Mouse (Mus musculus) neural tube, embryonic 13.5 days (tissue): ENCODE results near the gene Oxsr1. TPM values are rescaled to one million over a fixed set of nuclear protein-coding genes. Genes with fewer than 3 reads are reported as not detected.

Experiments
- ATAC-seq: fragments of 200-750 bp; cut with Nextera tagmentation; 2 replicates; pipeline ENCODE4 v1.8.0; 2017; ENCODE audit warnings: low read depth, mild to moderate bottlenecking, moderate TSS enrichment, moderate library complexity
- H3K27ac ChIP-seq: fragments of 300-500 bp; sonication (generic); replicated peaks from 2 replicates; pipeline ENCODE4 v1.5.1; 2015; ENCODE audit warnings: moderate library complexity, mild to moderate bottlenecking, inconsistent platforms
- H3K27me3 ChIP-seq: fragments of 300-500 bp; sonication (generic); 2 replicates; pipeline ENCODE4 v1.6.1; 2015; ENCODE audit warnings: mild to moderate bottlenecking, inconsistent platforms
- H3K36me3 ChIP-seq: fragments of 300-500 bp; sonication (generic); 2 replicates; pipeline ENCODE4 v1.6.1; 2015; ENCODE audit warnings: mild to moderate bottlenecking, inconsistent platforms
- H3K4me1 ChIP-seq: fragments of 300-500 bp; sonication (generic); replicated peaks from 2 replicates; pipeline ENCODE4 v1.6.1; 2015; ENCODE audit warnings: inconsistent platforms
- H3K4me2 ChIP-seq: fragments of 300-500 bp; sonication (generic); 2 replicates; pipeline ENCODE4 v1.6.1; 2015; ENCODE audit warnings: inconsistent platforms, mild to moderate bottlenecking, moderate library complexity
- H3K4me3 ChIP-seq: fragments of 300-500 bp; sonication (generic); 2 replicates; pipeline ENCODE4 v1.5.1; 2015; ENCODE audit warnings: mild to moderate bottlenecking, inconsistent platforms
- H3K9ac ChIP-seq: fragments of 300-500 bp; sonication (generic); 2 replicates; pipeline ENCODE4 v1.6.1; 2015; ENCODE audit warnings: moderate library complexity, mild to moderate bottlenecking, inconsistent platforms
- H3K9me3 ChIP-seq: fragments of 300-500 bp; sonication (generic); 2 replicates; pipeline ENCODE4 v1.6.1; 2016; ENCODE audit warnings: inconsistent platforms
- WGBS: fragments of 180-500 bp; shearing (Covaris S2); methylation state at CpG from one replicate; pipeline ENCODE4 v1.1.7; 2015; 5-methylcytosine and 5-hydroxymethylcytosine counted together
- polyA plus RNA-seq: library from polyadenylated mRNA; unstranded; fragments of >200 nt; fragmentation: Nextera tagmentation; extraction: Ambion mirVana; gene quantifications from 2 replicates; pipeline ENCODE4 v1.2.1, GENCODE M21; 2015

Oxsr1 gene
- polyA plus RNA-seq, 1 experiment from 2014 or later, result 12.9 TPM

DNA sequence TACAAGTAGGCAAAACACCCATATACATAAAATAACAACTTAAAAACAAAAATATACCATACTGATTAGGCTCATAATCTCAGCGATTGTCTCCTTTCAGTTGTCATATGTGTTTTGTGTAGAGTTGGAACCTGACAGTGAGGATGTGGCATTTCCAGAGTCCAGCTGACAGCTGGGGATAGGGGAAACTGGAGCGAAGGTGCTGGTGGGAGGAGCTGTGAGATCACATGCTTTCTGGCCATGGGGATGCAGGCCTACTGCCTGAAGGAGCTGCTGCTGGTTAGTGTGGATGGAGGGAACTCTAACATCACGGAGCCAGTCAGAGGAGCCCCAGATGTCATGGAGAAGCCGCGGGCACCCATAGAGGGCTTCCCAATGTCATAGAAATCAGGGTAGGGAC, 116.5 kb downstream of the Oxsr1 start:
- 94% methylated on average over 5 of the region's 5 CpGs for WGBS
- Histone ChIP-seq H3K36me3 (no peaks in the 10 kb centered on the region), H3K4me1 (no peaks in the 10 kb centered on the region), H3K9me3 (peaks cover 13% of the 10 kb centered on the region), H3K27ac (no peak overlapping the region), H3K9ac (no peak overlapping the region), H3K4me2 (no peak overlapping the region), H3K27me3 (no peaks in the 10 kb centered on the region), H3K4me3 (no peak overlapping the region)
- ATAC-seq, result no peak

DNA sequence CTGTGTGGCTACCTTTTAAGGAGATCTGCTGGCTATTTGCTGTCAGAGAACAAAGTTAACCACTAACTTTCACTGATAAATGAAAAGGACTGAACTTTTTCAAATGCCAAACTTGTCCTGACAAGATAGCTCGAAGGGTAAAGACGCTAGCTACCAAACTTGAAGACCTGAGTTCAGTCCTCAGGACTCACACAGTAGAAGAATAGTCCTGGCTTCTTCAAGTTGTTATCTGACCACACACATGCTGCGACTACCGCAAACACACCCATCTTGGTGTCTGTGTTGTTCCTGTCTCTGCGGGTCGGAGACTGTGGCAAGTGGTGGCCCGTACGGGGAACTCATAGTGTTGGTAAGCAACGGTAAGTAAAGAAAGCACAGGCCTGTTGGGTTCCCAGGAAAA, 118.6 kb downstream of the Oxsr1 start:
- no peak for ATAC-seq
- H3K4me1 ChIP-seq, result no peaks in the 10 kb centered on the region

DNA sequence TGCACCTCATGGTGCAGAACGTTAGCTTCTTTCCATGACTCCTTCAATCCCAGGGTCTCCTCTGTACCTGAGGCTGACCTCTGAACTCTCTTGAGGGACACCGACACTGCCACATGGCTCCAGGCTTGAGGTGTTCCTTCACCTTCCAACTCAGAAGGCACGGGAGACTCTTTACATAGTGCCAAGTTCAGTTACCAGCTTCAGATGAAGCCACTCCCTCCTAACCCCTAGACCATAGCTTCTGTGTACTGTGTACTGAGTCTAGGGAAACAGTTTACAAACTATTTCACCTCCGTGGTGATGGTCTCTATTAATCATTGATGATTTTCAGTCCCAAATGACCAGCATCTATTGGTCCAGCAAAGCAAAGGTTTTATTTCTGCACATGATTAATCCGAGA, 120.6 kb downstream of the Oxsr1 start:
- no peak for ATAC-seq

More for the DNA sequence above, 118.6 kb downstream of the Oxsr1 start:
- Histone ChIP-seq H3K27me3 (no peaks in the 10 kb centered on the region), H3K9me3 (peaks cover 13% of the 10 kb centered on the region), H3K4me2 (no peak overlapping the region), H3K27ac (no peak overlapping the region), H3K4me3 (no peak overlapping the region), H3K36me3 (no peaks in the 10 kb centered on the region), H3K9ac (no peak overlapping the region)
- WGBS, result 97% methylated on average over 9 of the region's 9 CpGs

GRCm38 (mm10) chr9:119199151-119199861, 122.9 kb downstream of the Oxsr1 start:
- WGBS, result 85% methylated on average over 10 of the region's 10 CpGs
- H3K4me3 ChIP-seq, result no peak overlapping the region
- H3K4me2 ChIP-seq, result no peak overlapping the region
- H3K27ac ChIP-seq, result no peak overlapping the region
- no peaks in the 10 kb centered on the region for H3K36me3 ChIP-seq
- no peak overlapping the region for H3K9ac ChIP-seq
- H3K27me3 ChIP-seq, result no peaks in the 10 kb centered on the region
- ATAC-seq, result no peak
- H3K9me3 ChIP-seq, result peaks cover 8% of the 10 kb centered on the region
- no peaks in the 10 kb centered on the region for H3K4me1 ChIP-seq

More for the DNA sequence above, 120.6 kb downstream of the Oxsr1 start:
- Histone ChIP-seq H3K27ac (no peak overlapping the region), H3K27me3 (no peaks in the 10 kb centered on the region), H3K4me3 (no peak overlapping the region), H3K36me3 (no peaks in the 10 kb centered on the region), H3K9ac (no peak overlapping the region), H3K4me2 (no peak overlapping the region), H3K4me1 (no peaks in the 10 kb centered on the region), H3K9me3 (peaks cover 13% of the 10 kb centered on the region)
- WGBS, result 89% methylated on average over 5 of the region's 5 CpGs

GRCm38 (mm10) chr9:119192202-119192990, 129.8 kb downstream of the Oxsr1 start:
- Histone ChIP-seq H3K27me3 (no peaks in the 10 kb centered on the region), H3K9ac (no peak overlapping the region), H3K4me2 (no peak overlapping the region), H3K4me3 (no peak overlapping the region), H3K9me3 (no peaks in the 10 kb centered on the region), H3K4me1 (no peaks in the 10 kb centered on the region), H3K27ac (no peak overlapping the region), H3K36me3 (no peaks in the 10 kb centered on the region)
- ATAC-seq, result no peak
- WGBS, result 42% methylated on average over 11 of the region's 11 CpGs

Other genes with a start within 250 kb of the Oxsr1 start
- gene Plcd1, start 228.9 kb downstream of the Oxsr1 start, polyA plus RNA-seq, result 25.0 and 25.6 TPM in 2 replicates
- 0.55 and 1.1 TPM in 2 replicates for gene Dlec1, start 219.9 kb downstream of the Oxsr1 start, polyA plus RNA-seq
- 2.0 and 3.0 TPM in 2 replicates for gene Acaa1b, start 165.3 kb downstream of the Oxsr1 start, polyA plus RNA-seq
- gene Gm47289, start 163.3 kb downstream of the Oxsr1 start, polyA plus RNA-seq, result not detected in 2 replicates
- not detected in 2 replicates for gene Slc22a13, start 113.3 kb downstream of the Oxsr1 start, polyA plus RNA-seq
- 98.3 and 106 TPM in 2 replicates for gene Acaa1a, start 17.2 kb upstream of the Oxsr1 start, polyA plus RNA-seq
- 6.6 and 6.9 TPM in 2 replicates for gene Myd88, start 19.0 kb upstream of the Oxsr1 start, polyA plus RNA-seq
- gene Xylb, start 35.0 kb upstream of the Oxsr1 start, polyA plus RNA-seq, result 2.4 and 2.6 TPM in 2 replicates
- not detected in 2 replicates for gene Slc22a14, start 43.1 kb upstream of the Oxsr1 start, polyA plus RNA-seq
- 53.7 and 53.9 TPM in 2 replicates for gene Acvr2b, start 79.7 kb upstream of the Oxsr1 start, polyA plus RNA-seq
- gene Exog, start 122.5 kb upstream of the Oxsr1 start, polyA plus RNA-seq, result 45.4 and 47.2 TPM in 2 replicates